Mouse (Mus musculus): ENCODE measurements around the gene Prr11. TPM values are rescaled to one million over a fixed set of nuclear protein-coding genes. Genes with fewer than 3 reads are reported as not detected.

Prr11 gene
- 1.2 TPM for polyA plus RNA-seq (2014; fragmentation: Illumina TruSeq; extraction: RNeasy Lipid Tissue Mini Kit (QIAGEN cat#74804); ENCODE audit: low read depth, low replicate concordance)

GRCm38 (mm10) chr11:87108409-87108754 lies at the start of gene Prr11:
Prr11 (minus strand) TSS chr11:87108708.

GRCm38 (mm10) chr11:87126824-87127816 lies 18.6 kb upstream of the Prr11 start, which contains the start of gene Trim37:
Trim37 (plus strand) TSS chr11:87127077.

GRCm38 (mm10) chr11:87108755-87109518 lies 429 bp upstream of the Prr11 start, which contains the start of gene Ska2:
Ska2 (plus strand) TSS chr11:87109234.

GRCm38 (mm10) chr11:87086290-87086984 lies 22.1 kb downstream of the Prr11 start, which contains the start of gene Smg8:
Smg8 (minus strand) TSS chr11:87086774.

GRCm38 (mm10) chr11:87073866-87074440 lies 34.6 kb downstream of the Prr11 start, which contains the start of gene Gdpd1:
Gdpd1 (minus strand) TSS chr11:87074062.

Other genes with a start within 250 kb of the Prr11 start
- 15.3 TPM for gene Ypel2, start 115.0 kb downstream of the Prr11 start, polyA plus RNA-seq (2014; fragmentation: Illumina TruSeq; extraction: RNeasy Lipid Tissue Mini Kit (QIAGEN cat#74804); ENCODE audit: low read depth, low replicate concordance)
- 14.6 TPM for gene Gdpd1, start 34.6 kb downstream of the Prr11 start, polyA plus RNA-seq (2014; fragmentation: Illumina TruSeq; extraction: RNeasy Lipid Tissue Mini Kit (QIAGEN cat#74804); ENCODE audit: low read depth, low replicate concordance)
- 10.8 TPM for gene Smg8, start 21.9 kb downstream of the Prr11 start, polyA plus RNA-seq (2014; fragmentation: Illumina TruSeq; extraction: RNeasy Lipid Tissue Mini Kit (QIAGEN cat#74804); ENCODE audit: low read depth, low replicate concordance)
- 9.4 TPM for gene Ska2, start 526 bp upstream of the Prr11 start, polyA plus RNA-seq (2014; fragmentation: Illumina TruSeq; extraction: RNeasy Lipid Tissue Mini Kit (QIAGEN cat#74804); ENCODE audit: low read depth, low replicate concordance)
- 18.0 TPM for gene Trim37, start 18.4 kb upstream of the Prr11 start, polyA plus RNA-seq (2014; fragmentation: Illumina TruSeq; extraction: RNeasy Lipid Tissue Mini Kit (QIAGEN cat#74804); ENCODE audit: low read depth, low replicate concordance)